Mouse (Mus musculus) testis, adult 2 months (tissue): ENCODE results near the gene Tgfbr3. TPM values are rescaled to one million over a fixed set of nuclear protein-coding genes. Genes with fewer than 3 reads are reported as not detected.

Experiments used
- H3K27ac ChIP-seq: fragments of 200-500 bp; 2 replicates; pipeline ENCODE4 v1.5.1; 2012; ENCODE audit warnings: low read depth, low read length; ENCODE audit not compliant: control insufficient read depth, insufficient read depth
- H3K27me3 ChIP-seq: fragments of 200-500 bp; 2 replicates; pipeline ENCODE4 v1.6.1; 2012; ENCODE audit warnings: mild to moderate bottlenecking, low read length, moderate library complexity; ENCODE audit not compliant: control insufficient read depth, insufficient read depth
- H3K36me3 ChIP-seq: fragments of 200-500 bp; 2 replicates; pipeline ENCODE4 v1.6.1; 2012; ENCODE audit warnings: mild to moderate bottlenecking, low read length; ENCODE audit not compliant: control insufficient read depth, insufficient read depth
- H3K4me1 ChIP-seq: fragments of 200-500 bp; 2 replicates; pipeline ENCODE4 v1.6.1; 2012; ENCODE audit warnings: low read length; ENCODE audit not compliant: control insufficient read depth, insufficient read depth
- H3K4me3 ChIP-seq: fragments of 200-500 bp; 2 replicates; pipeline ENCODE4 v1.5.1; 2012; ENCODE audit warnings: low read depth, mild to moderate bottlenecking, low read length, moderate library complexity, mixed read lengths; ENCODE audit not compliant: control insufficient read depth
- CTCF ChIP-seq: fragments of 200-500 bp; IDR thresholded peaks from 2 replicates; pipeline ENCODE4 v1.5.1; 2012; ENCODE audit warnings: low read depth, mild to moderate bottlenecking, inconsistent platforms, low read length, moderate library complexity; ENCODE audit not compliant: control insufficient read depth, insufficient read depth, insufficient replicate concordance
- POLR2A ChIP-seq: fragments of 200-500 bp; IDR thresholded peaks from 2 replicates; pipeline ENCODE4 v1.6.1; 2012; ENCODE audit warnings: low read depth, mild to moderate bottlenecking, inconsistent platforms, low read length, moderate library complexity; ENCODE audit not compliant: control insufficient read depth
- polyA plus RNA-seq: library from polyadenylated mRNA; depleted of rRNA; stranded (reverse); fragments of >200 nt; gene quantifications from 2 replicates; pipeline ENCODE4 v1.2.3, GENCODE M21; 2012

The Tgfbr3 gene
- polyA plus RNA-seq, 1 experiment: 8.4 TPM

DNA sequence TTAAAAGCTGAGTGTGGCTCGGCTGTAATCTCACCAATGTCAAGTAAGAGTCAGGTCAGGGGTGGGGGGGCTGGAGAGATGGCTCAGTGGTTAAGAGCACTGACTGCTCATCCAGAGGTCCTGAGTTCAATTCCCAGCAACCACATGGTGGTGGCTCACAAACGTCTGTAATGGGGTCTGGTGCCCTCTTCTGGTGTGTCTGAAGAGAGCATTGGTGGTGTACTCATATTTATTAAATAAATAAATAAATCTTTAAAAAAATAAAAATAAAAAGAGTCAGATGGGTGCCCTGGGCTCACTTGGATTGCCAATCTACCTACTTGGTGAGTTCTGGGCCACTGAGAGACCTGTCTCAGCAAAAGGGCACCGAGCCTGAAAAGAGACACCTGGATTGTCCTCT, 25.6 kb downstream of the Tgfbr3 start:
- H3K36me3 ChIP-seq: no peaks in the 10 kb centered on the region
- H3K4me3 ChIP-seq: no peak overlapping the region
- no peaks in the 10 kb centered on the region for H3K4me1 ChIP-seq
- H3K27me3 ChIP-seq: no peaks in the 10 kb centered on the region
- H3K27ac ChIP-seq: no peak overlapping the region
- TF ChIP-seq CTCF: no peak
- TF ChIP-seq POLR2A: no peak

- Histone ChIP-seq H3K4me3 (no peak overlapping the region), H3K27me3 (no peaks in the 10 kb centered on the region), H3K36me3 (no peaks in the 10 kb centered on the region), H3K4me1 (no peaks in the 10 kb centered on the region), H3K27ac (no peak overlapping the region)
- no peak for TF ChIP-seq POLR2A
- TF ChIP-seq CTCF: no peak
Measured at GRCm38 (mm10) chr5:107261930-107262329, 27.5 kb downstream of the Tgfbr3 start.

DNA sequence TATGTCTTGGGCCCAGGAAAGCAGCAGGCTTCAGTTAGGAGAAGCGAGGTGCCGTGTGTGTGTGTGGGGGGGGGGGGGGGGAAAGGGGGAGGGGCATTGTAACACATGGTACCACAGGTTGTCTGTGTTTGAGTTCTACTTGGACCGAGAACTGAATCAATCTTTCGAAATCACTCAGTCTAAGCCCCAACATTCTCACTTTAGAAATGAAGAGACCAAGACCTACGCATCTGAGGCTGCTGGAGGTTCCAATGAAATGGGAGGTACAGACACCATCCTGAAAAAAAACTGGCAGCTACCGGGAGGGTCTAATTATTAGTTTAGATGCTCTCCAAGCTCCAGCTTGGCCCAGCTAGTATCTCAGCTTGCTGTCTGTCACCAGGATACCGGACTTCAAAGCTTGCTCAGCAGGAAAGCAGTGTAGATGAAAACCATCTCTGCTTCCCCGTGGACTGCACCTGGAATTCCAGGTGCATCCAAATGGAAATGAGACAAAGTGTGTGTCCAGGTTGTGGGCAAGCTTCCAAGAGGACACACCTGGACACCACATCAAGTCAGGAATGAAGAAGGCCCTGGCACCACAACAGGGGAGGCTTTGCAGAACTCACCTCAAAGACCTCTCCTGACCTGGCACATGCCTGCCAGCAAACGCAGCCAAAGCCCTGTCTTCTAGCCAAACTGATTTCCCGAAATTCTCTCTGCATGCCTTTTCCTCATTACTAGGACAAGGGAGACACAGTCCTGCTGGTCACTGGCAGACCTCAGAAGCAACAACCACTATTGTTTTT, 28.5 kb downstream of the Tgfbr3 start:
- TF ChIP-seq CTCF (no peak), POLR2A (no peak)
- no peaks in the 10 kb centered on the region for H3K4me1 ChIP-seq
- no peak overlapping the region for H3K27ac ChIP-seq
- H3K36me3 ChIP-seq: no peaks in the 10 kb centered on the region
- no peaks in the 10 kb centered on the region for H3K27me3 ChIP-seq
- no peak overlapping the region for H3K4me3 ChIP-seq

- H3K27ac ChIP-seq: no peak overlapping the region
- TF ChIP-seq CTCF: no peak
- no peak for TF ChIP-seq POLR2A
- H3K4me1 ChIP-seq: no peaks in the 10 kb centered on the region
- no peaks in the 10 kb centered on the region for H3K36me3 ChIP-seq
- H3K27me3 ChIP-seq: no peaks in the 10 kb centered on the region
- no peak overlapping the region for H3K4me3 ChIP-seq
Measured at GRCm38 (mm10) chr5:107259487-107260040, 29.9 kb downstream of the Tgfbr3 start.

DNA sequence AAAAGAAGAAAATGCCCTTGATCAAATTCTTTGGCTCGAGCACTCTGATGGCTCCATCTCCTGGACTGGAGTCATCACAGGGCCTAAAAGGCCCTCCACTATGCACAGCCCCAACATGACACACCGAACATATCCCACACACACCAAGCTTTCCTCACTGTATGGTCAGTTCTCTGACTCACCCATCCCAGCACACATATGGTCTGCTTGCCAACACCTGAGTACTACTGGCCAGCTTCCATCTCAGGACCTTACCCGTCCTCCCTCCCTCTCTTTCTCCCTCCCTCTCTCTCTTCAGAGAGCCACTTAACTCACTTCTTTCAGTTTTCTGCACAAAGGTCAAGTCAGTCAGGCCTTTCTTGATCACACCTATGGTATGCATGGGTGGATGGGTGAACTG, 36.0 kb downstream of the Tgfbr3 start:
- Histone ChIP-seq H3K27me3 (no peaks in the 10 kb centered on the region), H3K4me1 (peaks cover 7% of the 10 kb centered on the region), H3K4me3 (no peak overlapping the region), H3K36me3 (no peaks in the 10 kb centered on the region), H3K27ac (no peak overlapping the region)
- TF ChIP-seq CTCF (no peak), POLR2A (no peak)

- H3K4me1 ChIP-seq: peaks cover 7% of the 10 kb centered on the region
- no peaks in the 10 kb centered on the region for H3K36me3 ChIP-seq
- no peaks in the 10 kb centered on the region for H3K27me3 ChIP-seq
- no peak overlapping the region for H3K27ac ChIP-seq
- TF ChIP-seq CTCF (no peak), POLR2A (no peak)
- H3K4me3 ChIP-seq: no peak overlapping the region
Measured at GRCm38 (mm10) chr5:107252435-107252834, 37.0 kb downstream of the Tgfbr3 start.

DNA sequence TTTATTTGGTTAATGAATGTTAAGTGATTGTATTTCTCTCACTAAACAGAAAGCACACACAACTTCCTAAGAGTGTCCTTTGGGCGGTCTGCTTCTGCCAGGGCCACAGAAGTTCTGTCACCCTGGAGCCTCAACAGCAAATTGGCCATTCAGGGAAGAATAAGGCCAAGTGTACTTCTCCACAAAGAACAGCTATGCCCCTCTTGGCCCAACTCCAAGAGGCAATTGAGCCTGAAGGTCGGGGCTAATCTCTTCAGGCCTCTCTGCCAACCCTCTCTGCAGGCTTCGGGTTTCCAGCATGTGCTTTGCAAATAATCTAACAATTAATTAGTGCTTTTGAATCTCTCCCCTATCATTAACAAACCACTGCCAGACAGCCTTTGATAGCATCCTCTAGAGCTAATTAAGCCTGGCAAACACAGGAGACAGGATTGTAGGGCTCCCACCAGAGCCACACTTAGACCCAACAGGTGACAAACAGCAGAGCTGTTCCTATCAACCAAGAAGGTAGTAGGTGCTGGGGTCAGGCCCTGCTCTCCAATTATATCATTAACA, 37.6 kb downstream of the Tgfbr3 start:
- H3K36me3 ChIP-seq: no peaks in the 10 kb centered on the region
- no peaks in the 10 kb centered on the region for H3K27me3 ChIP-seq
- H3K4me1 ChIP-seq: peaks cover 7% of the 10 kb centered on the region
- no peak overlapping the region for H3K27ac ChIP-seq
- H3K4me3 ChIP-seq: no peak overlapping the region
- no peak for TF ChIP-seq CTCF
- no peak for TF ChIP-seq POLR2A
